In the genomic region with DNA sequence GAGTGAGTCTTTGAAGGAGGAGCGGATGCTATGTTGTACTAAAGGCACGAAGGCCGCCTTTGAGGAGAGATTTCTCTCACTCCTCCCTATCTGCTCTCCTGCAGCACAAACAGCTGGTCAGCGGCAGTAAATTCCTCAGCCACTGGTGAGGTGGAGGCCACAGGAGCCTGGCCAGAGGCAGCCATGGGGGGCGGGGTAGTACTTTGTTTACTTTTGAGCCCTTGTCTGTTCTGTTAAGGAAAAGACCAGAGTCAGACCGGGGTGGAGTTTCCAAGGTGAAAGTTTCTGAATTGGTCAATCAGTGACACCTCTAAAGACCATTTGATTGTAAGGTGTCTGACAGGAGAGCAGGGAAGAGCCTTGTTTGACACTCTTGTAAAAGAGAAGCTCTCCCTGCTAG, we compare ENCODE assay signal across 8 mouse cellular contexts. TPM values are rescaled to one million over a fixed set of nuclear protein-coding genes. Genes with fewer than 3 reads are reported as not detected.
DNase-seq lines count a peak whose midpoint lies in the region; ATAC-seq lines count a peak whose summit lies in the region.

No protein-coding gene starts in this region.

- no peaks in the 10 kb centered on the region for H3K9me3 ChIP-seq in embryonic facial prominence, embryonic 12.5 days
- no peaks in the 10 kb centered on the region for H3K9me3 ChIP-seq in intestine, embryonic 15.5 days
- no peaks in the 10 kb centered on the region for H3K9me3 ChIP-seq in liver, embryonic 16.5 days (replicated peaks; ENCODE audit: control insufficient read depth, low read length)
- no peaks in the 10 kb centered on the region for H3K9me3 ChIP-seq in stomach, embryonic 14.5 days (ENCODE audit: control insufficient read depth, low read depth, low read length)

- no peaks in the 10 kb centered on the region for H3K27me3 ChIP-seq in embryonic facial prominence, embryonic 12.5 days
- no peaks in the 10 kb centered on the region for H3K27me3 ChIP-seq in intestine, embryonic 15.5 days (replicated peaks)
- H3K27me3 ChIP-seq in liver, embryonic 16.5 days (ENCODE audit: control insufficient read depth, insufficient read depth, low read depth, low read length): no peaks in the 10 kb centered on the region
- no peaks in the 10 kb centered on the region for H3K27me3 ChIP-seq in stomach, embryonic 14.5 days (ENCODE audit: control insufficient read depth, insufficient read depth, low read length)

- ATAC-seq in embryonic facial prominence, embryonic 12.5 days (ENCODE audit: insufficient number of reproducible peaks, insufficient read depth, low FRiP score, low TSS enrichment): no peak
- no peak for ATAC-seq in intestine, embryonic 15.5 days
- ATAC-seq in liver, embryonic 16.5 days (ENCODE audit: low read depth): no peak
- no peak for ATAC-seq in stomach, embryonic 14.5 days (ENCODE audit: insufficient number of reproducible peaks, insufficient read depth, low FRiP score, low read depth)

- H3K27ac ChIP-seq in embryonic facial prominence, embryonic 12.5 days: no peak overlapping the region
- H3K27ac ChIP-seq in intestine, embryonic 15.5 days: no peak overlapping the region
- H3K27ac ChIP-seq in liver, embryonic 16.5 days (ENCODE audit: low read length): no peak overlapping the region
- no peak overlapping the region for H3K27ac ChIP-seq in stomach, embryonic 14.5 days (ENCODE audit: low read length)

- 20% methylated on average over 6 of the region's 6 CpGs for WGBS in embryonic facial prominence, embryonic 12.5 days
- 9% methylated on average over 6 of the region's 6 CpGs for WGBS in intestine, embryonic 15.5 days
- WGBS in liver, embryonic 16.5 days (ENCODE audit: insufficient replicate concordance): 24% methylated on average over 6 of the region's 6 CpGs
- WGBS in stomach, embryonic 14.5 days: 15% methylated on average over 6 of the region's 6 CpGs

- peak; percentile 65 for DNase-seq in adrenal gland, postnatal 14 days
- DNase-seq in cerebellum, adult 18-20 months: no peak
- DNase-seq in thymus, postnatal 14 days: no peak
- DNase-seq in cerebellum, adult 9-10 months: no peak

- H3K4me3 ChIP-seq in embryonic facial prominence, embryonic 12.5 days: no peak overlapping the region
- H3K4me3 ChIP-seq in intestine, embryonic 15.5 days (replicated peaks): no peak overlapping the region
- no peak overlapping the region for H3K4me3 ChIP-seq in liver, embryonic 16.5 days (ENCODE audit: low read depth, low read length)
- no peak overlapping the region for H3K4me3 ChIP-seq in stomach, embryonic 14.5 days (ENCODE audit: low read depth, low read length)

- peak overlapping the region; percentile 71 for H3K4me2 ChIP-seq in embryonic facial prominence, embryonic 12.5 days (replicated peaks)
- peak overlapping the region; percentile 58 for H3K4me2 ChIP-seq in intestine, embryonic 15.5 days (replicated peaks)
- peak overlapping the region; percentile 3; the same call in 1 of the 2 replicates for H3K4me2 ChIP-seq in liver, embryonic 16.5 days (ENCODE audit: low read depth, low read length)
- H3K4me2 ChIP-seq in stomach, embryonic 14.5 days (replicated peaks; ENCODE audit: low read depth, low read length): peak overlapping the region; percentile 71; the same call in 1 of the 2 replicates

- no peaks in the 10 kb centered on the region for H3K36me3 ChIP-seq in embryonic facial prominence, embryonic 12.5 days
- no peaks in the 10 kb centered on the region for H3K36me3 ChIP-seq in intestine, embryonic 15.5 days
- H3K36me3 ChIP-seq in liver, embryonic 16.5 days (ENCODE audit: control insufficient read depth, insufficient read depth): no peaks in the 10 kb centered on the region
- H3K36me3 ChIP-seq in stomach, embryonic 14.5 days (ENCODE audit: control insufficient read depth, insufficient read depth, low read length): no peaks in the 10 kb centered on the region

- no peak overlapping the region for H3K9ac ChIP-seq in embryonic facial prominence, embryonic 12.5 days
- no peak overlapping the region for H3K9ac ChIP-seq in intestine, embryonic 15.5 days
- H3K9ac ChIP-seq in liver, embryonic 16.5 days (ENCODE audit: low read depth, low read length): no peak overlapping the region
- no peak overlapping the region for H3K9ac ChIP-seq in stomach, embryonic 14.5 days (replicated peaks; ENCODE audit: low read depth, low read length)

- peaks cover 48% of the 10 kb centered on the region for H3K4me1 ChIP-seq in embryonic facial prominence, embryonic 12.5 days
- H3K4me1 ChIP-seq in intestine, embryonic 15.5 days (replicated peaks): peaks cover 37% of the 10 kb centered on the region
- peaks cover 18% of the 10 kb centered on the region for H3K4me1 ChIP-seq in liver, embryonic 16.5 days (ENCODE audit: control insufficient read depth, low read depth, low read length)
- peaks cover 58% of the 10 kb centered on the region for H3K4me1 ChIP-seq in stomach, embryonic 14.5 days (ENCODE audit: control insufficient read depth, insufficient read depth, low read length)

RNA-seq across cellular contexts. Expression of gene Etv6, which starts 3.4 kb away (rescaled TPM):
- 35.7 and 38.2 TPM in 2 replicates for total RNA-seq in adrenal gland, postnatal 14 days (2021)
- 14.2 and 15.8 TPM in 2 replicates for polyA plus RNA-seq in embryonic facial prominence, embryonic 12.5 days (2016; fragmentation: Nextera tagmentation; extraction: Ambion mirVana)
- 12.5 and 12.9 TPM in 2 replicates for polyA plus RNA-seq in intestine, embryonic 15.5 days (2015; fragmentation: Nextera tagmentation; extraction: Ambion mirVana)
- polyA plus RNA-seq in liver, embryonic 16.5 days (2015; fragmentation: Nextera tagmentation; extraction: Ambion mirVana): 2.7 and 3.0 TPM in 2 replicates
- 16.0 and 17.7 TPM in 2 replicates for polyA plus RNA-seq in stomach, embryonic 14.5 days (2014; fragmentation: Nextera tagmentation; extraction: Ambion mirVana)

Comparison
In these comparisons a context has a peak if more than half of its experiments do, and no peak if none do; other contexts are left out.
1. H3K4me2 ChIP-seq: peak in every context shown above with its lines; median percentile 71 in embryonic facial prominence, embryonic 12.5 days; 71 in stomach, embryonic 14.5 days; 58 in intestine, embryonic 15.5 days; 3 in liver, embryonic 16.5 days.